Mouse (Mus musculus) embryonic facial prominence, embryonic 15.5 days (tissue): ENCODE results near the gene Kcnj10. TPM values are rescaled to one million over a fixed set of nuclear protein-coding genes. Genes with fewer than 3 reads are reported as not detected.

Experiments used
- ATAC-seq: fragments of 200-750 bp; cut with Nextera tagmentation; 2 replicates; pipeline ENCODE4 v1.8.0; 2017; ENCODE audit warnings: low read depth, moderate TSS enrichment; ENCODE audit not compliant: insufficient number of reproducible peaks, low FRiP score, low TSS enrichment
- H3K27ac ChIP-seq: fragments of 300-500 bp; sonication (generic); replicated peaks from 2 replicates; pipeline ENCODE4 v1.5.1; 2015; ENCODE audit warnings: mild to moderate bottlenecking, inconsistent platforms
- H3K27me3 ChIP-seq: fragments of 300-500 bp; sonication (generic); 2 replicates; pipeline ENCODE4 v1.6.1; 2015; ENCODE audit warnings: inconsistent platforms
- H3K36me3 ChIP-seq: fragments of 300-500 bp; sonication (generic); 2 replicates; pipeline ENCODE4 v1.6.1; 2015; ENCODE audit warnings: mild to moderate bottlenecking, inconsistent platforms
- H3K4me1 ChIP-seq: fragments of 300-500 bp; sonication (generic); 2 replicates; pipeline ENCODE4 v1.6.1; 2015; ENCODE audit warnings: inconsistent platforms
- H3K4me2 ChIP-seq: fragments of 300-500 bp; sonication (generic); replicated peaks from 2 replicates; pipeline ENCODE4 v1.6.1; 2015; ENCODE audit warnings: mild to moderate bottlenecking, inconsistent platforms
- H3K4me3 ChIP-seq: fragments of 300-500 bp; sonication (generic); replicated peaks from 2 replicates; pipeline ENCODE4 v1.5.1; 2015; ENCODE audit warnings: mild to moderate bottlenecking, inconsistent platforms
- H3K9ac ChIP-seq: fragments of 300-500 bp; sonication (generic); 2 replicates; pipeline ENCODE4 v1.6.1; 2015; ENCODE audit warnings: inconsistent platforms
- H3K9me3 ChIP-seq: fragments of 300-500 bp; sonication (generic); replicated peaks from 2 replicates; pipeline ENCODE4 v1.6.1; 2016; ENCODE audit warnings: inconsistent platforms
- WGBS: fragments of 180-500 bp; shearing (Covaris S2); methylation state at CpG from one replicate; pipeline ENCODE4 v1.1.7; 2015; 5-methylcytosine and 5-hydroxymethylcytosine counted together
- polyA plus RNA-seq: library from polyadenylated mRNA; unstranded; fragments of >200 nt; fragmentation: Nextera tagmentation; extraction: Ambion mirVana; gene quantifications from 2 replicates; pipeline ENCODE4 v1.2.1, GENCODE M21; 2015

The Kcnj10 gene
- polyA plus RNA-seq, 1 experiment from 2014 or later, result 0.09 TPM

GRCm38 (mm10) chr1:172352001-172352400 is 11.0 kb downstream of the Kcnj10 start:
- Histone ChIP-seq H3K4me2 (no peak overlapping the region), H3K27me3 (peaks cover 30% of the 10 kb centered on the region), H3K36me3 (no peaks in the 10 kb centered on the region), H3K4me1 (peaks cover 12% of the 10 kb centered on the region), H3K9me3 (no peaks in the 10 kb centered on the region), H3K4me3 (no peak overlapping the region), H3K27ac (no peak overlapping the region), H3K9ac (no peak overlapping the region)
- ATAC-seq, result no peak
- 72% methylated on average over 6 of the region's 6 CpGs for WGBS

GRCm38 (mm10) chr1:172352453-172352852 is 11.4 kb downstream of the Kcnj10 start:
- Histone ChIP-seq H3K4me2 (no peak overlapping the region), H3K27me3 (peaks cover 30% of the 10 kb centered on the region), H3K36me3 (no peaks in the 10 kb centered on the region), H3K4me3 (no peak overlapping the region), H3K27ac (no peak overlapping the region), H3K4me1 (peaks cover 12% of the 10 kb centered on the region), H3K9ac (no peak overlapping the region), H3K9me3 (no peaks in the 10 kb centered on the region)
- WGBS, result 81% methylated on average over 3 of the region's 3 CpGs
- ATAC-seq, result no peak

GRCm38 (mm10) chr1:172355336-172355735 is 14.3 kb downstream of the Kcnj10 start:
- Histone ChIP-seq H3K4me1 (peaks cover 5% of the 10 kb centered on the region), H3K27me3 (peaks cover 22% of the 10 kb centered on the region), H3K36me3 (no peaks in the 10 kb centered on the region), H3K27ac (no peak overlapping the region), H3K4me3 (no peak overlapping the region), H3K9ac (no peak overlapping the region), H3K9me3 (no peaks in the 10 kb centered on the region), H3K4me2 (no peak overlapping the region)
- no peak for ATAC-seq
- 22% methylated on average over 3 of the region's 3 CpGs for WGBS

- Histone ChIP-seq H3K9me3 (no peaks in the 10 kb centered on the region), H3K27ac (no peak overlapping the region), H3K4me3 (no peak overlapping the region), H3K4me2 (no peak overlapping the region), H3K9ac (no peak overlapping the region), H3K36me3 (no peaks in the 10 kb centered on the region), H3K4me1 (no peaks in the 10 kb centered on the region), H3K27me3 (peaks cover 6% of the 10 kb centered on the region; the same call in 1 of the 2 replicates)
- ATAC-seq, result no peak
- 0% methylated on average over 1 of the region's 1 CpGs for WGBS
Measured at GRCm38 (mm10) chr1:172357550-172357949, 16.5 kb downstream of the Kcnj10 start.

- H3K36me3 ChIP-seq, result no peaks in the 10 kb centered on the region
- H3K27ac ChIP-seq, result no peak overlapping the region
- WGBS, result 80% methylated on average over 10 of the region's 10 CpGs
- no peak for ATAC-seq
- no peaks in the 10 kb centered on the region for H3K4me1 ChIP-seq
- H3K4me3 ChIP-seq, result no peak overlapping the region
- no peak overlapping the region for H3K4me2 ChIP-seq
- H3K9ac ChIP-seq, result no peak overlapping the region
- no peaks in the 10 kb centered on the region for H3K9me3 ChIP-seq
- H3K27me3 ChIP-seq, result peaks cover 3% of the 10 kb centered on the region; the same call in 1 of the 2 replicates
Measured at GRCm38 (mm10) chr1:172358341-172358740, 17.3 kb downstream of the Kcnj10 start.

GRCm38 (mm10) chr1:172364684-172365083 is 23.7 kb downstream of the Kcnj10 start:
- H3K27me3 ChIP-seq, result 0 out of 2 replicates have a peak, but pooled peaks cover 3% of the 10 kb centered on the region
- no peaks in the 10 kb centered on the region for H3K9me3 ChIP-seq
- no peak overlapping the region for H3K4me2 ChIP-seq
- no peak overlapping the region for H3K9ac ChIP-seq
- H3K36me3 ChIP-seq, result no peaks in the 10 kb centered on the region
- H3K4me3 ChIP-seq, result no peak overlapping the region
- WGBS, result 10% methylated on average over 6 of the region's 6 CpGs
- 0 out of 2 replicates have a peak, but pooled peaks cover 4% of the 10 kb centered on the region for H3K4me1 ChIP-seq
- H3K27ac ChIP-seq, result no peak overlapping the region
- ATAC-seq, result no peak

- H3K36me3 ChIP-seq, result no peaks in the 10 kb centered on the region
- H3K4me2 ChIP-seq, result peak overlapping the region; percentile 34; the same call in 1 of the 2 replicates
- H3K4me1 ChIP-seq, result 0 out of 2 replicates have a peak, but pooled peaks cover 4% of the 10 kb centered on the region
- H3K27me3 ChIP-seq, result 0 out of 2 replicates have a peak, but pooled peaks cover 3% of the 10 kb centered on the region
- WGBS, result 29% methylated on average over 23 of the region's 23 CpGs
- no peak overlapping the region for H3K4me3 ChIP-seq
- ATAC-seq, result no peak
- H3K9me3 ChIP-seq, result no peaks in the 10 kb centered on the region
- H3K27ac ChIP-seq, result no peak overlapping the region
- no peak overlapping the region for H3K9ac ChIP-seq
Measured at GRCm38 (mm10) chr1:172368768-172369418, 27.9 kb downstream of the Kcnj10 start.

- peak; percentile 97 for ATAC-seq
- Histone ChIP-seq H3K27ac (peak within 1 kb of the TSS; percentile 86), H3K4me1 (peaks cover 13% of the 10 kb centered on the region), H3K4me3 (peak within 1 kb of the TSS; percentile 98), H3K27me3 (no peaks in the 10 kb centered on the region), H3K36me3 (peaks cover 12% of the 10 kb centered on the region), H3K4me2 (peak within 1 kb of the TSS; percentile 96), H3K9ac (peak within 1 kb of the TSS; percentile 65), H3K9me3 (no peaks in the 10 kb centered on the region)
- WGBS, result 0% methylated on average over 39 of the region's 39 CpGs
Measured at GRCm38 (mm10) chr1:172376198-172376667, 35.2 kb downstream of the Kcnj10 start, which contains the start of gene Pigm. Gene Pigm, plus strand, starts transcription at chr1:172376546.

GRCm38 (mm10) chr1:172376758-172377458 is 35.9 kb downstream of the Kcnj10 start:
- H3K4me1 ChIP-seq, result peaks cover 13% of the 10 kb centered on the region
- peaks cover 18% of the 10 kb centered on the region for H3K36me3 ChIP-seq
- no peak for ATAC-seq
- H3K27me3 ChIP-seq, result no peaks in the 10 kb centered on the region
- H3K27ac ChIP-seq, result peak overlapping the region; percentile 79; the same call in 1 of the 2 replicates
- H3K9ac ChIP-seq, result peak overlapping the region; percentile 65
- H3K9me3 ChIP-seq, result no peaks in the 10 kb centered on the region
- WGBS, result 2% methylated on average over 62 of the region's 62 CpGs
- H3K4me3 ChIP-seq, result peak overlapping the region; percentile 98
- peak overlapping the region; percentile 96 for H3K4me2 ChIP-seq

GRCm38 (mm10) chr1:172380066-172380465 is 39.1 kb downstream of the Kcnj10 start:
- H3K9ac ChIP-seq, result no peak overlapping the region
- no peaks in the 10 kb centered on the region for H3K27me3 ChIP-seq
- H3K27ac ChIP-seq, result no peak overlapping the region
- no peaks in the 10 kb centered on the region for H3K9me3 ChIP-seq
- ATAC-seq, result no peak
- peaks cover 13% of the 10 kb centered on the region for H3K4me1 ChIP-seq
- H3K4me2 ChIP-seq, result no peak overlapping the region
- peaks cover 20% of the 10 kb centered on the region for H3K36me3 ChIP-seq
- WGBS, result 72% methylated on average over 10 of the region's 10 CpGs
- H3K4me3 ChIP-seq, result no peak overlapping the region

- ATAC-seq, result no peak
- Histone ChIP-seq H3K27ac (no peak overlapping the region), H3K27me3 (no peaks in the 10 kb centered on the region), H3K4me1 (peaks cover 11% of the 10 kb centered on the region), H3K9ac (no peak overlapping the region), H3K4me3 (no peak overlapping the region), H3K4me2 (no peak overlapping the region), H3K9me3 (no peaks in the 10 kb centered on the region), H3K36me3 (peaks cover 20% of the 10 kb centered on the region)
- 98% methylated on average over 1 of the region's 1 CpGs for WGBS
Measured at GRCm38 (mm10) chr1:172382090-172382489, 41.1 kb downstream of the Kcnj10 start.
